Mouse (Mus musculus): ENCODE results near the gene Serhl. TPM values are rescaled to one million over a fixed set of nuclear protein-coding genes. Genes with fewer than 3 reads are reported as not detected.

The Serhl gene
- polyA plus RNA-seq, 1 experiment from 2014 or later = 83.5 TPM

- peak; percentile 63 for DNase-seq (ENCODE audit: low spot score)
- no peak for ATAC-seq (replicated peaks; ENCODE audit: low FRiP score, low read depth)
- no peaks in the 10 kb centered on the region for H3K9me3 ChIP-seq (replicated peaks; ENCODE audit: low read length)
- peak; percentile 82 for TF ChIP-seq CTCF (IDR thresholded peaks at IDR 0.05; ENCODE audit: low read depth)
- WGBS = 75% methylated on average over 11 of the region's 11 CpGs
- no peak overlapping the region for H3K9ac ChIP-seq (ENCODE audit: low read depth, low read length)
- H3K4me1 ChIP-seq (replicated peaks; ENCODE audit: insufficient read depth, low read length) = no peaks in the 10 kb centered on the region
- H3K4me2 ChIP-seq (ENCODE audit: low read length) = no peak overlapping the region
- peaks cover 34% of the 10 kb centered on the region for H3K36me3 ChIP-seq (ENCODE audit: insufficient read depth, low read length)
- no peak overlapping the region for H3K27ac ChIP-seq
- H3K27me3 ChIP-seq (ENCODE audit: insufficient read depth, low read length) = no peaks in the 10 kb centered on the region
- H3K4me3 ChIP-seq (replicated peaks; ENCODE audit: low read depth, low read length) = no peak overlapping the region
Observed at GRCm38 (mm10) chr15:83156929-83157666, 67.8 kb downstream of the Serhl start.

GRCm38 (mm10) chr15:83157667-83158064, 68.4 kb downstream of the Serhl start:
- TF ChIP-seq CTCF (IDR thresholded peaks at IDR 0.05; ENCODE audit: low read depth) = no peak
- Histone ChIP-seq H3K4me2 (ENCODE audit: low read length) (no peak overlapping the region), H3K27me3 (ENCODE audit: insufficient read depth, low read length) (no peaks in the 10 kb centered on the region), H3K4me3 (replicated peaks; ENCODE audit: low read depth, low read length) (no peak overlapping the region), H3K4me1 (replicated peaks; ENCODE audit: insufficient read depth, low read length) (no peaks in the 10 kb centered on the region), H3K9me3 (replicated peaks; ENCODE audit: low read length) (no peaks in the 10 kb centered on the region), H3K36me3 (ENCODE audit: insufficient read depth, low read length) (peaks cover 39% of the 10 kb centered on the region), H3K27ac (no peak overlapping the region), H3K9ac (ENCODE audit: low read depth, low read length) (no peak overlapping the region)
- no peak for ATAC-seq (replicated peaks; ENCODE audit: low FRiP score, low read depth)
- no peak for DNase-seq (ENCODE audit: low spot score)
- WGBS = 94% methylated on average over 6 of the region's 6 CpGs

- Histone ChIP-seq H3K4me2 (ENCODE audit: low read length) (no peak overlapping the region), H3K27me3 (ENCODE audit: insufficient read depth, low read length) (no peaks in the 10 kb centered on the region), H3K4me1 (replicated peaks; ENCODE audit: insufficient read depth, low read length) (no peaks in the 10 kb centered on the region), H3K27ac (no peak overlapping the region), H3K9me3 (replicated peaks; ENCODE audit: low read length) (no peaks in the 10 kb centered on the region), H3K4me3 (replicated peaks; ENCODE audit: low read depth, low read length) (no peak overlapping the region), H3K9ac (ENCODE audit: low read depth, low read length) (no peak overlapping the region), H3K36me3 (ENCODE audit: insufficient read depth, low read length) (peaks cover 35% of the 10 kb centered on the region)
- WGBS = 92% methylated on average over 7 of the region's 7 CpGs
- TF ChIP-seq CTCF (IDR thresholded peaks at IDR 0.05; ENCODE audit: low read depth) = no peak
- ATAC-seq (replicated peaks; ENCODE audit: low FRiP score, low read depth) = no peak
- no peak for DNase-seq (ENCODE audit: low spot score)
Observed at GRCm38 (mm10) chr15:83158587-83159160, 69.4 kb downstream of the Serhl start.

GRCm38 (mm10) chr15:83159823-83160222, 70.5 kb downstream of the Serhl start:
- DNase-seq (ENCODE audit: low spot score) = no peak
- no peak overlapping the region for H3K4me3 ChIP-seq (replicated peaks; ENCODE audit: low read depth, low read length)
- 96% methylated on average over 9 of the region's 9 CpGs for WGBS
- ATAC-seq (replicated peaks; ENCODE audit: low FRiP score, low read depth) = no peak
- peaks cover 30% of the 10 kb centered on the region for H3K36me3 ChIP-seq (ENCODE audit: insufficient read depth, low read length)
- no peak overlapping the region for H3K4me2 ChIP-seq (ENCODE audit: low read length)
- H3K27ac ChIP-seq = no peak overlapping the region
- no peaks in the 10 kb centered on the region for H3K27me3 ChIP-seq (ENCODE audit: insufficient read depth, low read length)
- no peaks in the 10 kb centered on the region for H3K4me1 ChIP-seq (replicated peaks; ENCODE audit: insufficient read depth, low read length)
- H3K9me3 ChIP-seq (replicated peaks; ENCODE audit: low read length) = no peaks in the 10 kb centered on the region
- H3K9ac ChIP-seq (ENCODE audit: low read depth, low read length) = no peak overlapping the region
- TF ChIP-seq CTCF (IDR thresholded peaks at IDR 0.05; ENCODE audit: low read depth) = no peak

- DNase-seq (ENCODE audit: low spot score) = no peak
- H3K9me3 ChIP-seq (replicated peaks; ENCODE audit: low read length) = no peaks in the 10 kb centered on the region
- H3K4me1 ChIP-seq (replicated peaks; ENCODE audit: insufficient read depth, low read length) = no peaks in the 10 kb centered on the region
- no peak for TF ChIP-seq CTCF (IDR thresholded peaks at IDR 0.05; ENCODE audit: low read depth)
- no peak overlapping the region for H3K27ac ChIP-seq
- no peak overlapping the region for H3K4me3 ChIP-seq (replicated peaks; ENCODE audit: low read depth, low read length)
- H3K27me3 ChIP-seq (ENCODE audit: insufficient read depth, low read length) = no peaks in the 10 kb centered on the region
- WGBS = 94% methylated on average over 4 of the region's 4 CpGs
- no peak overlapping the region for H3K9ac ChIP-seq (ENCODE audit: low read depth, low read length)
- no peak overlapping the region for H3K4me2 ChIP-seq (ENCODE audit: low read length)
- H3K36me3 ChIP-seq (ENCODE audit: insufficient read depth, low read length) = peaks cover 30% of the 10 kb centered on the region
- ATAC-seq (replicated peaks; ENCODE audit: low FRiP score, low read depth) = no peak
Observed at GRCm38 (mm10) chr15:83160561-83160960, 71.3 kb downstream of the Serhl start.

GRCm38 (mm10) chr15:83161062-83161748, 71.9 kb downstream of the Serhl start:
- Histone ChIP-seq H3K9me3 (replicated peaks; ENCODE audit: low read length) (no peaks in the 10 kb centered on the region), H3K4me2 (ENCODE audit: low read length) (no peak overlapping the region), H3K4me1 (replicated peaks; ENCODE audit: insufficient read depth, low read length) (peaks cover under 1% of the 10 kb centered on the region; the same call in 1 of the 2 replicates), H3K9ac (ENCODE audit: low read depth, low read length) (no peak overlapping the region), H3K27me3 (ENCODE audit: insufficient read depth, low read length) (no peaks in the 10 kb centered on the region), H3K27ac (no peak overlapping the region), H3K36me3 (ENCODE audit: insufficient read depth, low read length) (peaks cover 30% of the 10 kb centered on the region), H3K4me3 (replicated peaks; ENCODE audit: low read depth, low read length) (no peak overlapping the region)
- WGBS = 67% methylated on average over 10 of the region's 10 CpGs
- no peak for DNase-seq (ENCODE audit: low spot score)
- no peak for TF ChIP-seq CTCF (IDR thresholded peaks at IDR 0.05; ENCODE audit: low read depth)
- ATAC-seq (replicated peaks; ENCODE audit: low FRiP score, low read depth) = no peak
